Mouse (Mus musculus) layer of hippocampus, adult 2 months (tissue): ENCODE results near the gene C2cd5. TPM values are rescaled to one million over a fixed set of nuclear protein-coding genes. Genes with fewer than 3 reads are reported as not detected.
"Not testable (repeated sequence)": the region's sequence is repeated elsewhere in the genome, so short reads cannot be mapped to it uniquely, and the experiment has no call there.

Experiments
- DNase-seq, 2 experiments: peaks; one replicate each; pipeline ENCODE4 v3.0.0; 2022; ENCODE audit warnings: low spot score in 2 of 2
- H3K27ac ChIP-seq: fragments of 200-600 bp; 2 replicates; pipeline ENCODE4 v1.8.1; 2022
- H3K4me3 ChIP-seq: fragments of 200-600 bp; 2 replicates; pipeline ENCODE4 v1.8.1; 2022; ENCODE audit warnings: mild to moderate bottlenecking
- CTCF ChIP-seq: fragments of 200-600 bp; conservative IDR thresholded peaks from 2 replicates; pipeline ENCODE4 v1.8.1; 2022; ENCODE audit warnings: antibody characterized with exemption, mild to moderate bottlenecking, moderate library complexity
- total RNA-seq, 2 experiments: library from RNA; stranded (reverse); gene quantifications; 2 replicates each; pipeline ENCODE4 v1.2.3; 2021

The C2cd5 gene
- total RNA-seq, 2 experiments from 2014 or later: 106 to 108 TPM

DNA sequence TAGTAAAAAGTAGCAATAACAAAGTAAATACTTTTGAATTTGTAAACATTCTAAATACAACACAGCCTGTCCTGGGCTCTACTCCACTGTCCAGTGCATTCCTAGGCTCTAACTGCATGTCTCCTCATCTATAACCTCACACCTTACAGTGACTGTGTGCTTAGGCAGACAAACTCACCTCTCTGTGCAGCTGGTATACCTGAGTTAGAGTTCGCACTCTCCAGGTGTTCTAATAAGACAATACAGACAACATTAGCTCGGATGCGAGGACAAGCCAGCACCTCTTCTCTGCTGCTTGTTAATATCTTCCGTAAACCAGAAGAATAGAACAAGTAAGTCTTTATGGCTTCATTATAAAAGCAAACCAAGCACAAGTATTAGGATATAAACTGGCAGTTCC, 79.8 kb downstream of the C2cd5 start:
- TF ChIP-seq CTCF: no peak
- H3K4me3 ChIP-seq: no peak overlapping the region

GRCm38 (mm10) chr6:143012513-143013215, 87.3 kb downstream of the C2cd5 start:
- TF ChIP-seq CTCF: no peak
- DNase-seq: no peak
- Histone ChIP-seq H3K4me3 (no peak overlapping the region), H3K27ac (no peak overlapping the region)

More for the DNA sequence above, 79.8 kb downstream of the C2cd5 start:
- no peak overlapping the region for H3K27ac ChIP-seq
- DNase-seq: no peak

DNA sequence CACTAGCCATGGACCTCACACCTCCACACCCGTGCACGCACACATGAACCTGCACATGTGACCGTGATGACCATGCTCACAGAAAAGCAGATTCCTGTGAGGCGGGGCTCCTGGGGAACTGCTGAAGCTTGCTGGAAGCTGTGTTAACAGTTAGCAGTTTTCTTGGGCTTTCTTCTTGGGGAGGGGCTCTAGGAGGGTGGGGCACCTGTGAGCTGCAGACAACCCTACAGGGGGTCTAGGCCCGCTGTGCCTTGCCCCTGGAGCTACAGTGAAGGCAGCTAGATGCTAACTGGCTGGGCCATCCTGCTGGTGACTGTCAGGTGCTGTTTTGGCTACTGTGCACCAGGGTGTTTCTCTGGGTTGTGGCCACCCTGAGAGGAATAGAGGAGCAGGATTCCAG, 91.1 kb downstream of the C2cd5 start:
- Histone ChIP-seq H3K27ac (no peak overlapping the region), H3K4me3 (no peak overlapping the region)
- DNase-seq: no peak
- no peak for TF ChIP-seq CTCF

- not testable (repeated sequence) for H3K4me3 ChIP-seq, H3K27ac ChIP-seq, DNase-seq
These were observed 94.7 kb downstream of the C2cd5 start for GRCm38 (mm10) chr6:143005209-143005608.

GRCm38 (mm10) chr6:143004801-143005200, 95.1 kb downstream of the C2cd5 start:
- DNase-seq: no peak
- TF ChIP-seq CTCF: no peak
- no peak overlapping the region for H3K4me3 ChIP-seq
- no peak overlapping the region for H3K27ac ChIP-seq

- DNase-seq: no peak
- no peak overlapping the region for H3K4me3 ChIP-seq
- TF ChIP-seq CTCF: no peak
- no peak overlapping the region for H3K27ac ChIP-seq
These were observed 101.5 kb downstream of the C2cd5 start for GRCm38 (mm10) chr6:142998221-142998999.

- Histone ChIP-seq H3K27ac (no peak overlapping the region), H3K4me3 (no peak overlapping the region)
- no peak for TF ChIP-seq CTCF
- no peak for DNase-seq
These were observed 103.1 kb downstream of the C2cd5 start for GRCm38 (mm10) chr6:142996887-142997286.

GRCm38 (mm10) chr6:142995567-142995966, 104.4 kb downstream of the C2cd5 start:
- Histone ChIP-seq H3K27ac (no peak overlapping the region), H3K4me3 (no peak overlapping the region)
- DNase-seq: no peak
- TF ChIP-seq CTCF: no peak

GRCm38 (mm10) chr6:142994821-142995220, 105.1 kb downstream of the C2cd5 start:
- no peak for DNase-seq
- Histone ChIP-seq H3K27ac (no peak overlapping the region), H3K4me3 (no peak overlapping the region)
- no peak for TF ChIP-seq CTCF

DNA sequence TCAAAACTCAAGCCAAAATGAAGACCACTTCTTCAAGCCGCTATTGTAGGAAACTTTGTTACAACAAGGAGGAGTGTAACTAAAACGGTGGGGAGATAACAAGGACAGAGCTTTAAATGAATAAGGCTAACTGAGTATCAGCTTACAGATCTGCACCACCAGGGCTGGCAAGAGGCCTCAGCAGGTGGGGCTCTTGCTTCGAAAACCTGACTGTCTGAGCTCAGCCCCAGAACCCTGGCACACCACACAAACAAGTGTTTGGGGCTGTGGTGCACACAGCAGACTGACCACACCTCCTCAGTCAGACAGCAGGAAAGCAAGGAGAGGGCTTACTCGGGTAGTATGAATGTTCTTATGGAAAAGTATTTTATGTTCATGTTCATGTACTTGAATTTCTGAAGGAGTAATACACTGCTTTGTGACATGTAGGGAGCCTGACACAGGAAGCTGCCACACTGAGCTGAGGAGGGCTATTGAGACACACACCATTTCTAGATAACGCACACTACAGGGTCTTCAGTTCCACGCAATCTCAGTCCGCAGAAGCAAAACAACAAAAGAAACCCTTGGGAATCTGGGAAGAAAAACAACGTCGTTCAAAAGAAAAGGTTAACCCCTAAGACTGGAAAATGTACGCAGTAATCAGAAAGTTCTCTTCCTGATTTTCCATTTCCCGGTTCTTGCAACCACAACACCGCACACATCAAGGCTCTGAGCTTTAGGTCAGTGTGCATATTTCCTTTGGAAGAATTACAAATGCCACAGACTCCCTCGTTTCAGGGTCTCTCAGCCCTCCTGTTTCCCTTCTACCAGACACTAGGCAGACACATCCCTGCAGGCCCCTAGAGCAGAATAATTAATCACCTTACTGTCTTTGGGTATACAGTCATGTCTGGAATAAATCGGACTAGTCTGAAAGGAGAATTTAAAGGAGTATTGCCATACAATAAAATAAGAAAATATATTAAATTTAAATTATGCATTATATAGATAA, 105.9 kb downstream of the C2cd5 start:
- no peak for DNase-seq
- H3K27ac ChIP-seq: no peak overlapping the region
- TF ChIP-seq CTCF: no peak
- H3K4me3 ChIP-seq: no peak overlapping the region

DNA sequence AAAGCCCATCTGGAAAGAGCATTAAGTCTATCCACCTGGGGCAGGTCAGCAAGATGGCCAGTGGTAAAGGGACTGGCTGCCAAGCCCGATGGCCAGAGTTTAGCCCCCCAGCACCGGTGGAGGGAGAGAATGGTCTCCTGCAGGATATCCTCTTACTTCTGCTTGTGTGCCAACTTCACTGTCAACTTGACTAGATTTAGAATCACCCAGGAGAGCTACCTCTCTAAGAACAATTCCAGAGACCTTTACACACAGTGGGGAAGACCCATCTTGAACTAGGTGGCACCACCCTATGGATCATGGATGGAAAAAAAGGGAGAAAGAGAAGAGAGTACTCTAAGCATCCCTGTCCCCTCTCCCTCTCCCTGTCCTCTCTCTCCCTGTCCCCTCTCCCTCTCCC, 107.0 kb downstream of the C2cd5 start:
- Histone ChIP-seq H3K27ac (no peak overlapping the region), H3K4me3 (no peak overlapping the region)
- no peak for DNase-seq
- TF ChIP-seq CTCF: no peak

DNA sequence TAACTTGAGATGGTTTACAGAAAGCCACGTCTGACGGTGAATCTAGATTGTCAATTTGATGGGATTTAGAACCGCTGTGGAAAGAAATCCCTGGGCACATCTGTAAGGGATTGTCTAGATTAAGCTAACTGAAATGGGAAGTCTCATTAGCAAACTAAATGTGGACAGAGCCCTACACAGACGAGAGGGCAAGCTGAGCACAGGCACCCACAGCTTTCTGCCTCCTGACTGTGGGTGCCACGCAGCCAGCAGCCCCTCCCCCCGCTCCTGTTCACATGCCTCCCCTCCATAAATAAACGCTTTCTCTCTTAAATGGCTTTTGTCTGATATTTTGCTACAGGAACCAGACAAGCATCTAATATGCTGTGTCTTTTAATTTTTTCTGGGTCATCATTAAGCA, 107.8 kb downstream of the C2cd5 start:
- Histone ChIP-seq H3K4me3 (no peak overlapping the region), H3K27ac (no peak overlapping the region)
- no peak for DNase-seq
- no peak for TF ChIP-seq CTCF
